Mouse (Mus musculus): ENCODE measurements around the gene Kif1b. TPM values are rescaled to one million over a fixed set of nuclear protein-coding genes. Genes with fewer than 3 reads are reported as not detected.
A peak's percentile ranks its signal among the peaks of the same experiment; 100 is the strongest.

Kif1b gene
- polyA plus RNA-seq (2012; rRNA removed) = 32.0 and 43.8 TPM in 2 replicates

GRCm38 (mm10) chr4:149307596-149308490, at the start of gene Kif1b:
Gene Kif1b, minus strand, starts transcription at chr4:149307693.
- peak within 1 kb of the TSS; percentile 87 for H3K4me3 ChIP-seq (replicated peaks; ENCODE audit: extremely low read depth, low read depth, low read length)
- WGBS = under 1% methylated on average over 79 of the region's 79 CpGs
- peak; percentile 100 for DNase-seq
- peak; percentile 43 for TF ChIP-seq CTCF (IDR thresholded peaks at IDR 0.05; ENCODE audit: insufficient read depth, low read length)
- peak; percentile 76; the same call in 1 of the 2 replicates for TF ChIP-seq POLR2A (IDR thresholded peaks at IDR 0.05; ENCODE audit: borderline replicate concordance, extremely low read depth, low read depth, low read length)
- H3K4me1 ChIP-seq (ENCODE audit: control insufficient read depth, insufficient read depth, low read length) = peaks cover 8% of the 10 kb centered on the region

- DNase-seq = no peak
- H3K4me1 ChIP-seq (ENCODE audit: control insufficient read depth, insufficient read depth, low read length) = no peaks in the 10 kb centered on the region
- 94% methylated on average over 8 of the region's 8 CpGs for WGBS
- H3K4me3 ChIP-seq (replicated peaks; ENCODE audit: extremely low read depth, low read depth, low read length) = no peak overlapping the region
- TF ChIP-seq POLR2A (IDR thresholded peaks at IDR 0.05; ENCODE audit: borderline replicate concordance, extremely low read depth, low read depth, low read length) = no peak
- no peak for TF ChIP-seq CTCF (IDR thresholded peaks at IDR 0.05; ENCODE audit: insufficient read depth, low read length)
Observed at GRCm38 (mm10) chr4:149354671-149355070, 47.2 kb upstream of the Kif1b start.

GRCm38 (mm10) chr4:149351596-149352150, 44.2 kb upstream of the Kif1b start:
- no peak for DNase-seq
- TF ChIP-seq POLR2A (IDR thresholded peaks at IDR 0.05; ENCODE audit: borderline replicate concordance, extremely low read depth, low read depth, low read length) (no peak), CTCF (IDR thresholded peaks at IDR 0.05; ENCODE audit: insufficient read depth, low read length) (no peak)
- no peaks in the 10 kb centered on the region for H3K4me1 ChIP-seq (ENCODE audit: control insufficient read depth, insufficient read depth, low read length)
- WGBS = 86% methylated on average over 8 of the region's 8 CpGs
- H3K4me3 ChIP-seq (replicated peaks; ENCODE audit: extremely low read depth, low read depth, low read length) = no peak overlapping the region

GRCm38 (mm10) chr4:149348963-149349362, 41.5 kb upstream of the Kif1b start:
- Histone ChIP-seq H3K4me1 (ENCODE audit: control insufficient read depth, insufficient read depth, low read length) (no peaks in the 10 kb centered on the region), H3K4me3 (replicated peaks; ENCODE audit: extremely low read depth, low read depth, low read length) (no peak overlapping the region)
- no peak for DNase-seq
- TF ChIP-seq CTCF (IDR thresholded peaks at IDR 0.05; ENCODE audit: insufficient read depth, low read length) = no peak
- no peak for TF ChIP-seq POLR2A (IDR thresholded peaks at IDR 0.05; ENCODE audit: borderline replicate concordance, extremely low read depth, low read depth, low read length)
- WGBS = 78% methylated on average over 5 of the region's 5 CpGs

- H3K4me1 ChIP-seq (ENCODE audit: control insufficient read depth, insufficient read depth, low read length) = no peaks in the 10 kb centered on the region
- TF ChIP-seq CTCF (IDR thresholded peaks at IDR 0.05; ENCODE audit: insufficient read depth, low read length) (no peak), POLR2A (IDR thresholded peaks at IDR 0.05; ENCODE audit: borderline replicate concordance, extremely low read depth, low read depth, low read length) (no peak)
- no peak for DNase-seq
- H3K4me3 ChIP-seq (replicated peaks; ENCODE audit: extremely low read depth, low read depth, low read length) = no peak overlapping the region
- WGBS = 85% methylated on average over 5 of the region's 5 CpGs
Observed at GRCm38 (mm10) chr4:149345873-149346272, 38.4 kb upstream of the Kif1b start.

- no peak for DNase-seq
- Histone ChIP-seq H3K4me1 (ENCODE audit: control insufficient read depth, insufficient read depth, low read length) (no peaks in the 10 kb centered on the region), H3K4me3 (replicated peaks; ENCODE audit: extremely low read depth, low read depth, low read length) (no peak overlapping the region)
- no peak for TF ChIP-seq CTCF (IDR thresholded peaks at IDR 0.05; ENCODE audit: insufficient read depth, low read length)
- TF ChIP-seq POLR2A (IDR thresholded peaks at IDR 0.05; ENCODE audit: borderline replicate concordance, extremely low read depth, low read depth, low read length) = no peak
- WGBS = 79% methylated on average over 8 of the region's 8 CpGs
Observed at GRCm38 (mm10) chr4:149344311-149344710, 36.8 kb upstream of the Kif1b start.

GRCm38 (mm10) chr4:149340680-149341079, 33.2 kb upstream of the Kif1b start:
- DNase-seq = no peak
- Histone ChIP-seq H3K4me3 (replicated peaks; ENCODE audit: extremely low read depth, low read depth, low read length) (no peak overlapping the region), H3K4me1 (ENCODE audit: control insufficient read depth, insufficient read depth, low read length) (no peaks in the 10 kb centered on the region)
- TF ChIP-seq CTCF (IDR thresholded peaks at IDR 0.05; ENCODE audit: insufficient read depth, low read length) (no peak), POLR2A (IDR thresholded peaks at IDR 0.05; ENCODE audit: borderline replicate concordance, extremely low read depth, low read depth, low read length) (no peak)
- WGBS = 58% methylated on average over 2 of the region's 2 CpGs

GRCm38 (mm10) chr4:149339426-149340214, 32.1 kb upstream of the Kif1b start:
- DNase-seq = no peak
- no peak overlapping the region for H3K4me3 ChIP-seq (replicated peaks; ENCODE audit: extremely low read depth, low read depth, low read length)
- 71% methylated on average over 5 of the region's 5 CpGs for WGBS
- TF ChIP-seq POLR2A (IDR thresholded peaks at IDR 0.05; ENCODE audit: borderline replicate concordance, extremely low read depth, low read depth, low read length) (no peak), CTCF (IDR thresholded peaks at IDR 0.05; ENCODE audit: insufficient read depth, low read length) (no peak)
- no peaks in the 10 kb centered on the region for H3K4me1 ChIP-seq (ENCODE audit: control insufficient read depth, insufficient read depth, low read length)

- DNase-seq = no peak
- TF ChIP-seq POLR2A (IDR thresholded peaks at IDR 0.05; ENCODE audit: borderline replicate concordance, extremely low read depth, low read depth, low read length) (no peak), CTCF (IDR thresholded peaks at IDR 0.05; ENCODE audit: insufficient read depth, low read length) (no peak)
- WGBS = 76% methylated on average over 2 of the region's 2 CpGs
Observed at GRCm38 (mm10) chr4:149338137-149338536, 30.6 kb upstream of the Kif1b start.

More at GRCm38 (mm10) chr4:149338137-149338536, 30.6 kb upstream of the Kif1b start:
- Histone ChIP-seq H3K4me3 (replicated peaks; ENCODE audit: extremely low read depth, low read depth, low read length) (no peak overlapping the region), H3K4me1 (ENCODE audit: control insufficient read depth, insufficient read depth, low read length) (no peaks in the 10 kb centered on the region)

Measured in lung, adult 2 months (tissue).